Mouse (Mus musculus) mature B cell (primary cell): ENCODE results near the gene Tex12.

Experiments used
- in situ Hi-C: fragments of 300-500 bp; cut with MboI; formaldehyde crosslinking; loops from 2 replicates; pipeline ENCODE4 v1.14.3; 2019

The Tex12 gene

GRCm38 (mm10) chr9:50518781-50519180 is 42.3 kb downstream of the Tex12 start:
- in situ Hi-C loops: no loop called here

- in situ Hi-C loops: no loop called here
These were observed 45.7 kb downstream of the Tex12 start for GRCm38 (mm10) chr9:50515462-50515861.

DNA sequence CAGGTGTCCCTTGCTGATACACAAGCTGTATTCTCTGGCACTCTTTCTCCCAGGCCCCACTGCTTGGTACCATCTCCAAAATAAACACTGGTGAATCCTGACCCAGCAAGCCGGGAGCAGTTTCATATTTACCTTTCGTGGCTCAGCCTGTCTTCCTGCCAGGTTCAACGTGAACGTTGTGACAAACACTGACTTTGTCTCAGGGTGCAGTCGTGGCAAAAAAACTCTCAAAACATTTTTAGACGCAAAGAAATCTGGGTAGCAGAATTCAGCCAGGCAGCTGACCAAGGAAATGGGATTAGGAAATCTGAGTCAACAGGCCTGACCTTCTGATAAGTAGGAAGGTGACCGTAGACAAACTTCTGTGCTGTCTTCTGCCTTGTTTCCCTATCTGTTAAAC is 53.6 kb downstream of the Tex12 start:
- in situ Hi-C loops: no loop called here
